Mouse (Mus musculus) megakaryocyte, embryonic 14.5 days (primary cell): ENCODE measurements at regions not wholly inside any gene's neighbourhood (a gene's known extent, or its start where the extent isn't known, plus 50 kb on each side); places are given as distances from the start of the nearest gene placed in this dataset.

Source experiments
- FLI1 ChIP-seq: IDR thresholded peaks from 2 replicates; pipeline ENCODE4 v1.6.1; 2012; ENCODE audit warnings: low read length, inconsistent platforms, mixed read lengths
- GATA1 ChIP-seq: IDR thresholded peaks from 3 replicates; pipeline ENCODE4 v1.6.1; 2012; ENCODE audit warnings: mixed read lengths, low read length, inconsistent platforms, borderline replicate concordance

DNA sequence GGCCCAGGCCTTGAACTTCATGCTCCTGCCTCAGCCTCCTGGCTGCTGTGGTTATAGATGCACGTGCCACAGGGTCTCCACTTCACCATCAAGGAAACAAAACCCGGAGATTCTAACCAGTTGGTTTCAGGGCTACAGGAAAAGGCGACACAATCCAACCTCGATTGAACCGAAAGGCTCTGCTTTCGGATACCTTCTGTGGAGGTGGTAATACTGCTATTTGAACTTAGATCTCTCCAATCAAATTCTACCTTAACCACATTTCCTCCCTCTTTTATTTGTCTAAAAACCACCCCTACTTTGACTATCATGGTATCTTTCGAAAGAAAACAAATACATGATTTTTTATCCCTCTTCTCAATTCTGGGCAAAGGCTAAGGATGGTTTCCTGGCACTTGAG lies 55.2 kb upstream of the Tgfbr2 start:
- TF ChIP-seq GATA1 = no peak
- TF ChIP-seq FLI1 = no peak
